Mouse (Mus musculus) layer of hippocampus, adult 18-20 months (tissue): ENCODE results near the gene Bbx. TPM values are rescaled to one million over a fixed set of nuclear protein-coding genes. Genes with fewer than 3 reads are reported as not detected.

Source experiments
- DNase-seq, 2 experiments: peaks; one replicate each; pipeline ENCODE4 v3.0.0; 2022; ENCODE audit warnings: low spot score in 2 of 2
- total RNA-seq, 2 experiments: library from RNA; stranded (reverse); gene quantifications; 2 replicates each; pipeline ENCODE4 v1.2.3; 2021

Gene Bbx
- total RNA-seq, 2 experiments from 2014 or later = 28.0 to 30.0 TPM

GRCm38 (mm10) chr16:50318255-50318654 is 113.9 kb downstream of the Bbx start:
- no peak for DNase-seq

- no peak for DNase-seq
Measured at GRCm38 (mm10) chr16:50315349-50315969, 116.7 kb downstream of the Bbx start.

GRCm38 (mm10) chr16:50311588-50311987 is 120.6 kb downstream of the Bbx start:
- no peak for DNase-seq

GRCm38 (mm10) chr16:50309411-50310042 is 122.7 kb downstream of the Bbx start:
- DNase-seq = peak; percentile 78 to 87

GRCm38 (mm10) chr16:50308256-50308655 is 123.9 kb downstream of the Bbx start:
- no peak for DNase-seq

- DNase-seq = no peak
Measured at GRCm38 (mm10) chr16:50307231-50307630, 125.0 kb downstream of the Bbx start.

- no peak for DNase-seq
Measured at GRCm38 (mm10) chr16:50306727-50307126, 125.5 kb downstream of the Bbx start.

GRCm38 (mm10) chr16:50305156-50305555 is 127.0 kb downstream of the Bbx start:
- no peak for DNase-seq

GRCm38 (mm10) chr16:50302566-50302965 is 129.6 kb downstream of the Bbx start:
- DNase-seq = no peak

GRCm38 (mm10) chr16:50298743-50299443 is 133.3 kb downstream of the Bbx start:
- DNase-seq = no peak

GRCm38 (mm10) chr16:50293502-50294228 is 138.5 kb downstream of the Bbx start:
- peak in 1 of 2 experiments; percentile 60 for DNase-seq

GRCm38 (mm10) chr16:50292834-50293233 is 139.4 kb downstream of the Bbx start:
- no peak for DNase-seq

- DNase-seq = no peak
Measured at GRCm38 (mm10) chr16:50289764-50290163, 142.4 kb downstream of the Bbx start.

GRCm38 (mm10) chr16:50272813-50273212 is 159.4 kb downstream of the Bbx start:
- DNase-seq = no peak

GRCm38 (mm10) chr16:50262647-50263046 is 169.5 kb downstream of the Bbx start:
- DNase-seq = no peak

- DNase-seq = no peak
Measured at GRCm38 (mm10) chr16:50262209-50262608, 170.0 kb downstream of the Bbx start.

GRCm38 (mm10) chr16:50261741-50262140 is 170.4 kb downstream of the Bbx start:
- DNase-seq = no peak

- DNase-seq = peak in 1 of 2 experiments; percentile 60
Measured at GRCm38 (mm10) chr16:50254522-50255159, 177.5 kb downstream of the Bbx start.

GRCm38 (mm10) chr16:50251417-50251975 is 180.7 kb downstream of the Bbx start:
- DNase-seq = no peak

- DNase-seq = peak in 1 of 2 experiments; percentile 16
Measured at GRCm38 (mm10) chr16:50250469-50250868, 181.7 kb downstream of the Bbx start.

GRCm38 (mm10) chr16:50249036-50249435 is 183.2 kb downstream of the Bbx start:
- DNase-seq = no peak
